Mouse (Mus musculus) adrenal gland, postnatal 14 days (tissue): Measurements from ENCODE around the gene Bdh2. TPM values are rescaled to one million over a fixed set of nuclear protein-coding genes. Genes with fewer than 3 reads are reported as not detected.
A peak's percentile ranks its signal among the peaks of the same experiment; 100 is the strongest.

Experiments used
- DNase-seq: peaks from one replicate; pipeline ENCODE4 v3.0.0; 2021; ENCODE audit warnings: mixed read lengths
- long read RNA-seq, 2 experiments: library from polyadenylated mRNA; stranded (forward); transcript quantifications; one replicate each; pipeline ENCODE4 v2.0.0; 2021
- total RNA-seq: library from RNA; stranded (reverse); gene quantifications from 2 replicates; pipeline ENCODE4 v1.2.3, GENCODE M21; 2021

Bdh2 gene
- total RNA-seq = 3.0 and 4.1 TPM in 2 replicates
- long read RNA-seq, experiment 1, partial matches to known transcripts = 0 of 3 reads
- long read RNA-seq, experiment 1, other reads (novel, unspliced or antisense) = 1 of 3 reads
- long read RNA-seq, experiment 2, partial matches to known transcripts = 1 of 6 reads
- long read RNA-seq, experiment 2, other reads (novel, unspliced or antisense) = 1 of 6 reads

DNA sequence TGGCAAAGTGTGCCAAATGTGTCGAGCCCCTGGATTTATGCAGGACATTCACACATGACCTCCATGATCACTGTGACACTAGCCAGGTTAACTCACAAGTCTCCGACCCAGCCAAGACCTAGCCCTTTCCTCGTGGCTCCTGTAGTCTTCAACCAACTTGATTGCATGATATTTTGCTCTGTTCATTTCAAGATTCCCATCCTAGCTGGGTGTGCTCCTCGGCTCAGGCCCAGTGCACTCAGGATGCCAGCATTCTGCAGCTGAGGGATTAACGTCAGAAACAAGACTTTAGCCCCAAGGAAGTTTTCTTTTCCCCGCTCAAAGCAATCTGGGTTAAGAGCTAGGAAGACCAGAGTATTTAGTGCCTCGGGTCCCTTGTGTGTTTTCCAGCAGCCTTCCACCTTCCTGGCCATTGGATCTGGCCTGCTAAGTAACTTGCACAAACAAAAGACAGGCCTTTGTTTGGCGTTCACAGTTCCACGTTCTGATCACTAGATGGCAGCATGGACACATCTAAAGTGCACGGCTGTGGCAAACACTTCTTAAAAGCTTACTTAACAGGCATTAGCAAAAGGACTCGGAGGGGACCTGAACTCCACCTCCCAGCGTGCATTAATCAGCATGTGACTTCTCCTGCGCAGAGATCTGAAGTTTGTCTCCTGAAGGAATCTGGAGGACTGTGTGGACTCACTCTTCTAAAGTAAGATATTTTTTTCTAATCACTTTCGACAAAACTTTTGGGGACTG is at the start of gene Bdh2:
Bdh2 (plus strand) TSS at position 553 of the 747 bp plus-strand sequence.
- DNase-seq = peak; percentile 81

- DNase-seq = no peak
Measured at GRCm38 (mm10) chr3:135232058-135232457, 49.0 kb upstream of the Bdh2 start.

DNA sequence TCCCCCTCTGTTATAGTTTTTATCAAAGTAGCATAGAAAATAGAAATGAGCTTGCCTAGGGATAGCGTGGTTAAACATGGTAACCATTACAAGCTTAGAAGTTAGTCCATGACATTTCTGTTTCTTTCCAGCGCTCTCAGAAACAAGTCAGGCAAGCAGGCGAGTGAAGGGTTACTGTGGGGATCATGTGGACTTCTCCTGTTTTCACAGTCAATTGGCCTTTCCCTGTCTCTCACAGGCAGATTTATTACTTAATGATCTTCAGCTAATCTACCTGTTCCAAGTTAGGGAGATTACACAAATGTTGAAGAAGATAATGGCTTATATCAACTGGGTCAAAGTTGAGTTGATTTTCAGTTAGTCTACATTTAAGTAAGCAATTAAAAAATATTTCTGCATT is 48.6 kb upstream of the Bdh2 start:
- no peak for DNase-seq

GRCm38 (mm10) chr3:135245733-135246132 is 35.3 kb upstream of the Bdh2 start:
- peak; percentile 18 for DNase-seq

- DNase-seq = no peak
Measured at GRCm38 (mm10) chr3:135246828-135247227, 34.2 kb upstream of the Bdh2 start.

GRCm38 (mm10) chr3:135249104-135249503 is 31.9 kb upstream of the Bdh2 start:
- DNase-seq = no peak

- DNase-seq = no peak
Measured at GRCm38 (mm10) chr3:135251825-135252224, 29.2 kb upstream of the Bdh2 start.

DNA sequence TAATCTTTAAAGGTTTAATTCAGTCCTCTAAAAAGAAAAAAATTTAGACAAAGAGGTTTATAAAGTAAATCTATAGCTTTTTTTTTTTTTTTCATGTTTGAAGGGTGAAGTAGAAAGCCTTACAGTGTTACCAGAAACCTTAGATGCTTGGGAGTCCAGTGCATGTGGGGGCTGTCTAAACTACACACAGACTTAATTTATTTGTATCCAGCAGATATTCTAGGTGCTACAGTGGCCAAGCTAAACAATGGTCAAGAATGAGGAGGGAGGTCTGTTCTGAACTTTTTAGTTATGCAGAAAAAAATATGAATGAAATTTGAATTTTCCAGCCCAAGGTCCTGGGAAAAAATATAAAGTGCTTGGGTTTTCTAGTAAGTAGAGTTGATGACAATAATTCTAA is 26.2 kb upstream of the Bdh2 start:
- DNase-seq = no peak

DNA sequence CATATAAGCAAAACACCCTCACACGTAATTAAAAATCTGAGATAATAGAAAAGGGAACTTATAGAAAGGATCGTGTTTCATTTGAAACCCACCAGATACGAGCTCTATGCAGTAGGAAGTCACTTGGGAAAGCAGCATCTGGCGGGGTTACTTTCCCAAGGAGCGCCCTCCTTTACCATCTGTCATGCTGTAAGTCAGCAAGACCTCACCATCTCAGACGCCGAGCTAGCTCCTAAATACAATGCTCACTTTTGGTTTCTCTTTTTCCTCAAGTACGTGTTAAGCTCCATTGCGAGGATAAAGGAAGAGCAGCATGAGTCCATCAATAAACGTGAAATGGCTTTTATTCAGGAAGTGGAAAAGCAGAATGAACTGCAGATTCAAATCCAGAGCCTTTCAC is 22.1 kb upstream of the Bdh2 start:
- DNase-seq = no peak

DNA sequence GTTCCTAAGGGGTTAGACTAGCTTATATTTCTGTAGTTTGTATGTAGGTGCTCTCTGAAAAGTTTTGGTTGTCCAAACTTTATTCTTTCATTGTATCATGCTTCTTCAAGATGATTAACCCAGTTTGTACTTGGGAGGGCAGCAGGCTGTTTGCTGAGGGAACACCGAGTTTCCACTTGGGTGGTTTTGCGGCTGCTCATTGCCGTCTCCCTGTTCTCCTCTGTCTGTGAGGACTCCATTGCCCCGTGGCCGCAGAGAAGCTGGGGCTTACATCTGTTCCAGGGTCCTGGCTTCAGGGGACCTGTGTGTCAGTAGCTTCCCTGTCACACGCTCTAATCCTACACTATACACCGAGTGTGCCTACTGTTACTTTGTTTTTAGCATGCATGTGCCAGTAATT is 20.8 kb upstream of the Bdh2 start:
- DNase-seq = no peak

GRCm38 (mm10) chr3:135268616-135269015 is 12.4 kb upstream of the Bdh2 start:
- no peak for DNase-seq

GRCm38 (mm10) chr3:135269391-135269990 is 11.5 kb upstream of the Bdh2 start:
- no peak for DNase-seq

DNA sequence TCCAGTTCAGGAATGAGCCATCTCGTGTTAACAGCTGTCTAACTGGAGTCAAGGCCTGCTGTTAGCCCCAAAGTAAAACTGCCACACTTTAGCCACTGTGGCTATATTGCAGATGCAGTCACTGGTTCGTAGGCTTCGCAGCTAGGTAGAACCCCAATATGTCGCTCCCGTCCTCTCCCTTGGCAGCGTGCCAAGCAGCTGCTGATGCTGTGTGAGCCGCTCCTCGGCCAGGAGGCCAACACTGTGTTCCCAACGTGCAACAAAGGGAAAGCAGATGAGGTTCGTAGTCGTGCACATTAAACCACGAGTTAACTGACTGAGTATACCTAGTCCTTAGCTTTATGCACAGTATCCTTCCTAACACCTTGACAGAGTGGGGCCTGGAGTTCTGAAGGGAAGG is 8.4 kb upstream of the Bdh2 start:
- no peak for DNase-seq

DNA sequence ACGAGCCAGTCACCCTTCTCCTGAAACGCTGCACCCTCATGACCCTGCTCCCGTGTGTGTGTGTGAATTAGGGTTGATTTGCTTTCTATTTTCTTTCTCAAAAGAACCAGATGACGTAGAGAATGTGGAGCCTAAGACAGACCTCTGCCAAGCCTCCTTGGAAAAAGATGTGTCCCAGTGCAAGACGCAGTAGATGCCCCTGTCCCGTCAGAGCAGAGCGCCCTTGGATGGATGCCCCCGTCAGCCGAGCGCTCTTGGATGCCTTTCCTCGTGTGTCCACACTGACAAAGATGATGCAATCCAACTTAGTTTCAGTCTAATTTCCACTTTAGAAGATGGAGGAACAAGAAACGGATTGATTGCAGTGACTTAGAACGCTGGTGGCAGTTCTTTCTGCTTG is 8.0 kb upstream of the Bdh2 start:
- no peak for DNase-seq

DNA sequence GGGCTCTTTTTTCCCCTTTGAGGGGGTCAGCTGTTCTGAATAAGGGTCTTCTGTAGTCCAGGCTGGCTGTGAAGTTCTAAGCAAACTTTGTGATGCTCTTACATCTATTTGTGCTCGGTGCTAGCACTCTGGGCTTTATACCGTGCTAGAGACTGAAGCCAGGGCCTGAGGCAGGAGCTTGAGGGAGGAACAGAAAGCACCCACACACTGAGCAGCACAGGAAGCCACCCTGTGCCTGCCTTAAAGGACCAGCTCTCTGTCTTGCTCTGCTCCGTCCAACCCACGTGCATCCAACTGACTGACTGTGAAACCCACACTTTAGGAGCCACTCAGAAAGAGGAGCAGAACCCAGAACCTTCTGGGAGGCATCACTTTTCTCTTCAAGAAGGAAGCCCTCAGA is 861 bp upstream of the Bdh2 start:
- no peak for DNase-seq

- no peak for DNase-seq
Measured at GRCm38 (mm10) chr3:135281701-135282100, 680 bp downstream of the Bdh2 start.

GRCm38 (mm10) chr3:135285256-135285655 is 4.2 kb downstream of the Bdh2 start:
- no peak for DNase-seq

DNA sequence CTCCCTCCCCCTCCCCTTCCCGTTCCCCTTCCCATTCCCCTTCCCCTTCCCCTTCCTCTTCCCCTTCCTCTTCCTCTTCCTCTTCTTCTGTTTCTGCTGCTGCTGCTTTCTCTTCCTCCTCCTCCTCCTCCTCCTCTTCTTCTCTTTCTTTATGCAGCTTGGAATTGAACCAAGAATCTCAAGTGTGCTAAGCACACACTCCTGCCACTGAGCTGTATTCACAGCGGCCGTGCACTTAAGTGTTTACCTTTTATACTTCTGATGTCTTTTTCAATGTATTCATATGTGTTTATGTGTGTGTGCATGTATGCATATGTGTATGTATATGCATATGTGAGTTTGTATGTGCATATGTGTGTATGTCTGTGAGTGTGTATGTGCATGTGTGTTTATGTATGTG is 4.8 kb downstream of the Bdh2 start:
- no peak for DNase-seq

- DNase-seq = no peak
Measured at GRCm38 (mm10) chr3:135288138-135288750, 7.2 kb downstream of the Bdh2 start.

GRCm38 (mm10) chr3:135289148-135289547 is 8.1 kb downstream of the Bdh2 start:
- no peak for DNase-seq

DNA sequence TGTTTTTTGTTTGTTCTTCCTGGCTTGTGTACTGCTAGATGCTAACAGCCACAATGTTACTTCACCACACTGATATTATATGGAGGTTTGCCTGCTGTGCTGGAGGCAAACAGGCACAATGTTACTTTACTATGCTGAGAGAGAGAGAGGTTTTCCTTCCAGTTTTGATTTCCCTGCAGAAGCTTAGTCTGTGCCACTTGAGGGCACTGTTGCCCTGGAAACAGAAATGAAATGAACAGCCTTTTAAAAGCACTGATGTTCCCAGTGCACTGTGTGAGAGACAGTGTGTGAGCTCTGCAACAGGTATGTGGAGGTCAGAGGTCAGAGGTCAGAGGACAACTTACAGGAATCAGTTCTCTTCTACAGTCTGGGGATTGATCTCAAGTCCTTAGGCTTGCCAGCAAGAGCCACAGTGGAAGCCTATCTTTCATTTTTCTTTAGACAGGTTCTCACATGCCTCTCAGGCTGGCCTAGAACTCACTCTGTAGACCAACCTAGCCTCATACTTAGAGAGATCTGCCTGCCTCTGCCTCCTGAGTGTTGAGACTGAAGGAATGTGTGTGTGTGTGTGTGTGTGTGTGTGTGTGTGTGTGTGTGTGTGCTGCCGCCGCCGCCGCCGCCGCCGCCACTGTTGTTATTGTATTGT is 9.4 kb downstream of the Bdh2 start:
- DNase-seq = peak; percentile 66

- DNase-seq = no peak
Measured at GRCm38 (mm10) chr3:135293703-135294102, 12.7 kb downstream of the Bdh2 start.

GRCm38 (mm10) chr3:135295559-135295958 is 14.5 kb downstream of the Bdh2 start:
- no peak for DNase-seq
